Mouse (Mus musculus) right cerebral cortex, adult 2 months (tissue): ENCODE measurements around the gene Asna1.

Experiments
- DNase-seq, 2 experiments: peaks; one replicate each; pipeline ENCODE4 v3.0.0; 2021 to 2022; ENCODE audit warnings: low spot score in 2 of 2

Asna1 gene

GRCm38 (mm10) chr8:84974543-84975142 lies 50.4 kb downstream of the Asna1 start:
- no peak for DNase-seq

- DNase-seq = no peak
Observed at GRCm38 (mm10) chr8:84973803-84974542, 51.1 kb downstream of the Asna1 start.

- no peak for DNase-seq
Observed at GRCm38 (mm10) chr8:84973079-84973478, 52.0 kb downstream of the Asna1 start.

GRCm38 (mm10) chr8:84970913-84971312 lies 54.2 kb downstream of the Asna1 start:
- no peak for DNase-seq

- no peak for DNase-seq
Observed at GRCm38 (mm10) chr8:84970135-84970790, 54.8 kb downstream of the Asna1 start.

- DNase-seq = peak; percentile 71 to 76
Observed at GRCm38 (mm10) chr8:84969241-84970134, 55.6 kb downstream of the Asna1 start, which contains the start of the genes Gm49661, Prdx2 and Rnaseh2a. TSS of gene Gm49661 (minus strand) at chr8:84969433. TSS of gene Prdx2 (plus strand) at chr8:84969587. TSS of gene Rnaseh2a (minus strand) at chr8:84969767.

GRCm38 (mm10) chr8:84968650-84969049 lies 56.4 kb downstream of the Asna1 start:
- DNase-seq = no peak
